Mouse (Mus musculus) thymus, postnatal 10 days (tissue): Measurements from ENCODE around the gene Snd1.
A peak's percentile ranks its signal among the peaks of the same experiment; 100 is the strongest.

Experiments used
- DNase-seq, 2 experiments: peaks; one replicate each; pipeline ENCODE4 v3.0.0; 2021; ENCODE audit warnings: low spot score in 2 of 2

The Snd1 gene

DNA sequence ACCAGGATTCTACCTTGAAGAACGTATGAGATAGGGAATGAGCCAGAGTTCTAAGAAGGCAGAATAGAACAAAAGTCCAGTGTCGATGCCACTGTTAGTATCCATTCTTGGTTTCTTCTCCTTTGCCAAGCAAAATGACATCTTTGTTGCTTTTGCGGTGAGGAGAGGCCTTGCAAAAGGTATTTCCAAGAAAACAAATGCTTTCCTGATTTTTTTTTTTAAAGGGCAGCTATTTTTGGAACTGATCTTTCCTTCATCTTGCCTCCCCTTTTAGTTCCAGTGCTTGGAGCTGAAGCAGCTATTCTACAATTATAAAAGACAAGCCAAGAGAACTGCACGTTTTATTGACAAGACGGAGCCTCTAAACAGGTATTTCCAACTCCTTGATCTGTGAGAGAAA lies at the start of gene Snd1:
TSS of gene Snd1 (plus strand) at position 301 of the 400 bp plus-strand sequence.
- DNase-seq, result no peak

- DNase-seq, result peak; percentile 22 to 43
Observed at GRCm38 (mm10) chr6:28427096-28427839, 47.7 kb upstream of the Snd1 start, which contains the start of gene Fscn3. TSS of gene Fscn3 (plus strand) at chr6:28427789.

DNA sequence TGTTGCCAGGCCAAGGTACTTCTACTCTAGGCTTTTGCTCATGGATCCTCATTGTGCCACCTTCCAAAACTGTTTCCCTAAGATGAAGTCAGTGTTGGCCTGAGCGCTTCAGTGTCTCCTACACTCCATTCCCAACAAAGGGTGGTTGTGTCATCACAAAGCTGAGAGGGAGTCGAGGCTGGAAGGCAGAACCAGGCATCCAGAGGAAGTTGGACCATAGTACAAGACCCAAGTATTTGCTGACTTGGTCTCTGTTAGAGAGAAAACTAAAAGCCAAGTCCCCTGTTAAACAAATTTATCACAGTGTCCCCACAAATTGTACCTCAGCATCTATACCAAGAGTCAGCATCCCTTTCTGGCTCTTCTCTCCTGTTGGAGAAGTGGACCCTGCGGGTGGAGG lies 46.6 kb upstream of the Snd1 start, which contains the start of gene Gcc1:
TSS of gene Gcc1 (minus strand) at position 101 of the 400 bp plus-strand sequence.
- DNase-seq, result no peak

DNA sequence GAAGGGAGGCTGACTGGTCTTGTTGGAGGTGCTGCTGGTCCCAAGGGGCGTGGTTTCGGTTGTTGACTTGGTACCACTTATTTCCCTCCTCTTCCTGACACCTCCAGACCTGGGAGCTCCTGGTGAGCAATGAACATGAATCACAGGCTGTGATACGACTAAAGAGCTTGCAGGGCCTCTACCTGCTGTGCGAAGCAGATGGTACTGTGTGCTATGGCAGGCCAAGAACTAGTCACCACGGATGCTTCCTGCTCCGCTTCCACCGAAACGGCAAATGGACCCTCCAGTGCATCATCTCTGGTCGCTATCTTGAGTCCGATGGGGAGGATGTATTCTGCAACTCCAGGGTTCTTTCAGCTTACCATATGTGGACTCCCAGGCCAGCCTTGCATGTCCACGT lies 45.1 kb upstream of the Snd1 start:
- no peak for DNase-seq

GRCm38 (mm10) chr6:28430795-28431537 lies 44.0 kb upstream of the Snd1 start:
- DNase-seq, result no peak

DNA sequence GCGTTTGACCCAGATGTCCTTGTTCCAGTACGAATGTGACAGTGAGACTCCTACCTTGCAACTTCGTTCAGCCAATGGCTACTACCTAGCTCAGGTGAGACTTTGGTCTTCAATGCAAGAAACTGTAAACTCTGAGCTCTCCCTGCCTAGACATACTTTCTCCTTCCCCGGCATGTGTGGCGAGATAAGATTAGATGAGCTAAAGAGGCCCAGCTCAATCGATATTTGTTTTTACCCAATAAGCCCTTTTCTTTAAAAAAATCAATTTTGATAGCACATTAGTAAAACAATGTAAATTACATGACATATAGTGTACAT lies 43.4 kb upstream of the Snd1 start:
- DNase-seq, result no peak

DNA sequence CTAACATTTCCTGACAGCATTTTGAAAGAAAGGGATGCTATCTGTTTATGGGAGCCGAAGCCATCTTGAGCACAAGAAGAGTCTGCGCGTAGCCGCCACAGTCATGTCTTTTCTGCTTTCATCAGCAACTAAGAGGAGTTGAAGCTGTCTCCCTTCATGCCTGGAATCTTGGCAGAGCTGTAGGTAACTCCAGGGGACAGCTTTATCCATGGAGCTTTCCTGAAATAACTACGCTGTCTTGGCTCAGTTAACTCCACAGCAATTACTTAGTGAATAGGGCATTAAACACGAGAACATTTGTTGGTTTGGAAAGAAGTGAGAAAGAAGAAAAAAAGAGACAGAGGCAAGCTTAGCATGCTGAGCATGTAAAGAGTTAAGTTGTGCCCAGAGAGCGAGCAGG lies 27.0 kb upstream of the Snd1 start:
- DNase-seq, result no peak

DNA sequence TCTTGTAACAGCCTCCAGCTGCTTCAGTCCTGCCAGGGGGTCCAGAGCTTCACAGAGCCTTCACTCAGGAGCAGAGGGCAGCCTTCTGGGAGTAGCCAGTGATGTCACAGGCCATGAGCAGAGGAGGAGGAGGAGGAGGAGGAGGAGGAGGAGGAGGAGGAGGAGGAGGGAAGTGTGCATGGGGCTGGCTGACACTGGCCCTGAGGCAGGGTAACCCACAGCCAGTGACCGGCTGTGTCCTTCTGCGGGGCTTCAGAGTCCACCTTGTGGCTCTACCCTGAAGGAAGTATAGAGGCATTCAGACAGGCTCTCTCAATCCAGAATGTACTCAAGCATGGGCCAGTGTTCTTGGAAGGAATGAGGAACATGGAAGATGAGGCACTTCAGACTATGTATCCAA lies 25.7 kb upstream of the Snd1 start, which contains the start of gene Pax4:
TSS of gene Pax4 (minus strand) at position 101 of the 400 bp plus-strand sequence.
- no peak for DNase-seq

GRCm38 (mm10) chr6:28450481-28450880 lies 24.5 kb upstream of the Snd1 start:
- DNase-seq, result no peak

DNA sequence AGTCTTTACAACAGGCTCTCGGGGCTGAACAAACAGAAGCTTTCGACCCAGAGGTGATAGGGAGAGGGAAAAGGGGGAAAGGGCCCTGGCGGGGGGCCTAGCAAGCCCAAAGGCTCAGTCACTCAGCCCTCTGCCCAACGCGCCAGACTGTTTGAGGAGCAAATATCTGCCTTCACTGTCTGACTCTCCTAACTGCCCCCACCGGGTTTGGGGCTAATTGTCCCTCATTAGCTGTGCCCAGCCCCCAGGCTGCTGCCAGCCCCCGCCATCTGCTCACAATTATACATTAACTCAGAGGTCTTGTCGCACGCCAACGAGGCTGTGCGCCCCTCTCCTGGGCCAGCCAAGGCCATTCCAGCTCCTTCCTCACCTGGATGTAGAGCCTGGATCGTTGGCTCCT lies 24.0 kb upstream of the Snd1 start:
- no peak for DNase-seq

- no peak for DNase-seq
Observed at GRCm38 (mm10) chr6:28459221-28459668, 15.7 kb upstream of the Snd1 start.

GRCm38 (mm10) chr6:28460534-28460933 lies 14.4 kb upstream of the Snd1 start:
- peak in 1 of 2 experiments; percentile 49 for DNase-seq

DNA sequence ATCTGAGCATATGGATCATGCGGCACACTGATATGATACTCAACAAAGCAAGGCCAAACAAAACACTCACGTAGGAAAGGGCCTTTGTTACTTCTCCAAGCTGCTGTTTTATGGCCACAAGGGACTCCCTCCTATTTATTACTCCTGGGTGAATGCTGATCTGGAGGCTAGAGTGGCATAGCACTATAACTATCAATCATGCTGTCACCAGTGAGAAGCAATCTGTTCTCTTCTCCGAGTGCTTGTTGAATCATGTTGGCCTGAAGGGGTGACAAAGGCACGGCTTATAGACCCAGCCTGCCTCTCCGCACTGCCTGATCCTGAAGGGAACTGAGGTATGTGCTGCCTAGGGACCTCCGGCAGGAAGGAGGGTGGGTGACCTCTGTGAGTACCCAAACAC lies 10.3 kb upstream of the Snd1 start:
- DNase-seq, result no peak

DNA sequence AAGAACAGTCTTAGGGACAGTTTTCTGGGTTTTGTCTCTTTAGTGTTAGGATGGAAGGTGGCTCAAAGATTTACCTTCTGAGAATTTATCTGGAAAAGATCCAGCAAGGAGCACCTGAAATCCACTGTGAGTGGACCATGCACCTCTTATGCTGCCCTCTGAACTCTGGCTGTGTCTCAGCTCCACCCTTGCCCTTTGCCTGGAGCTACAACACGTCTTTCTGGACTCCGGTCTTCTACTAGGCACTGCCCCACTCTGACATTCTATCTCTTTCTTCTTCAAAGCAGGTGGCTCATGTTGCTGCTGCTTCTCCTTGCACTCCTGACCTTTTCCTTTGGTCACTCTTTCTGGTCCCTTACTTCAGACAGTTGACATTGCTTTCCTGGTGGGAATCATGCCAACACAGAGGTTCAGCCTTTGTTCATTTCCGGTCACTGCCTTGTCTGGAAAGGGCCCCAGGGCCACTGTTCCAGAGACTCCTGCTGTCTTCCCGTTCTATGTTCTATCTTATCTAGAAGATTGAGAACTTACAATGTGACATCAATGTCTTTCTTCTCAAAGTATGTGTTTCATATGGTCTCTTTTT lies 4.8 kb upstream of the Snd1 start:
- no peak for DNase-seq

GRCm38 (mm10) chr6:28470621-28471020 lies 4.3 kb upstream of the Snd1 start:
- no peak for DNase-seq

GRCm38 (mm10) chr6:28471284-28472035 lies 3.5 kb upstream of the Snd1 start:
- no peak for DNase-seq

DNA sequence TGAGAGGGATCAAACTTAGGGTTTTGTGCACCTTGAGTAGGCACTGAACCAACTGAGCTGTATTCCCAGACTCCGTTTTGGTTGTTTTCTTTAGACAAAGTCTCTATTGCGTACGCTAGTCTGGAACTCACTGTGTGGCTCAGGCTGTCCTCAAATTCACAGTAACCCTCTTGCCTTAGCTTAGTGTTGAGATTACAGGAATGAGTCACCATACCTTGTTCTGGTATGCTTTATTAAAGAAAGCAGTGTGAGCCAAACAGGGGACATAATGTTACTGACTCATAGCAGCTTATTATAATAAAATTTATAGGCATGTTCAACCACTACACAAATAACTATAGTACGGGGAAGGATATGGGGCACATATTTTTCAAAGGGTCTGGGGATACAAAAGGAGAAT lies 728 bp upstream of the Snd1 start:
- no peak for DNase-seq

DNA sequence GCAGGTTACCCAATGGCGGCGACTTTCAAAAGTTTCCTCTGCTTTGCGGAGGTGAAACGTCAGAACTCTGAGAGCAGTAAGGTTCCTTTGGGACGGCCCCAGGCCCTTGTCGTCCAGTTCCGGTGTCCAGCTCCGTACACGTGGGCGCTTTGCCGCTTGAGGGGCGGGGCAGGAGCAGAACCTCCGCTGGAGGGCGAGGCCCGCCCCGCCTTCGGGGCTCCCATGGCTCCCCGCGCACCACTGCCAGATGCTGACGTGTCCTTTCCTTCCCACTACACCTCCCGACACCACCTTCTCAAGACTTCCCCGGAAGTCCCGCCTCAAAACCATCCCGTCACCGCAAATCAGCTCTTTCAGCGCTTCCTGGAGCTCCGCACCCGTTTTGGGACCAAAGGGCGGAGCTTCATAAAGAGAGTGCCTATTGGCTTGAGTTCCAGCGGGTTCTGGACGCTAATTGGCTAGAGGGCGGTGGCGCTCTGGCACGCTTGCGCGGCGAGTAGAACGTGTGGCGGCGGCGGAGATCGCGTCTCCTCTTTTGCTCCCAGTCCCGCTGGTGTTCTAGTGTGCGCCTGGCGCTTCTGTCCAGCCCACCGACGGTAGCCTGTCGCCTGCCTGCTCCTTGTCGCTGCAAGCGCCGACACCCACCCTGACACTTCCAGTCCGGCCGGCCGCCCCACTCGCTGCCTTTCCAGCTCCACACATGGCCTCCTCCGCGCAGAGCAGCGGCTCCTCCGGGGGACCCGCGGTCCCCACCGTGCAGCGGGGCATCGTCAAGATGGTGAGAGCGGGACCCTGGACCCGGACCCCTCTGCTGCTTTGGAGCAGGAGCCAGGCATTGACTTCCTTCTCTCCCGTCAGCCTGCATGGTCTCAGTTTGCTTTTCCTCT lies 5.2 kb downstream of the Snd1 start:
- DNase-seq, result peak; percentile 94 to 97

DNA sequence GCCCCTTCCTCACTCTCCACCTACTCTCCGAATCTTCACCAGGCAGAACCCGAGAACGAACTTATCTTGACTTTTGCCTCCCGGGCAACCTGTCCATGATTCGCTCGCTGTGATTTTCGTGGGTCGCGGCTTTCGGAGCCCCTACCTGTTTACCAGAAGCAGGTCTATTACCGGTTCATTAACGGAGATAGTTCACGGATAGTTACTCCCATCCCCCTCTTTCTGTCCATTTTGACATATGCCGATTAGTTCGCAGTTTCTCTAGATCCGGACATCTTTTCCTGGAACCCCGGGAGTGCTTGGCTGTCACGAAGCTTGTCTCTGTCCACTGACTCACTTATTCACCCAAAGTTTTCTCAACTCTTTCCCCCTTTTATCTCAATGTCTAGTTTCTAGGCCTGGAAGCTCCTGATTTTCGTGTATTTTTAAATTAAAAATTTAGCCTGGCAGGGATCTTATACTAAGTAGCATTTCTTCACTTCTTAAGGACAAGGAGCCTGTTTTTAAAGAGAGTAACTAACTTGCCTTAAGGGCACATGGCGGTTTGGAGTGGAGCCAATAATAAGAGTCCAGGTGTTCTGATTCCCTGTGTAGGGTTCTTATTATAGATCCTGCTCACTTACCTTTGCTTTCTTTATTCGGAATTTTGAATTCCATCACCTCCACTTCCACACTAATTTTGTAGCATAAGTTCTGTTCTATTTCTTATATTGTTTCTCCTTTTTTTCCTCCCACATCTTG lies 6.0 kb downstream of the Snd1 start:
- DNase-seq, result no peak

DNA sequence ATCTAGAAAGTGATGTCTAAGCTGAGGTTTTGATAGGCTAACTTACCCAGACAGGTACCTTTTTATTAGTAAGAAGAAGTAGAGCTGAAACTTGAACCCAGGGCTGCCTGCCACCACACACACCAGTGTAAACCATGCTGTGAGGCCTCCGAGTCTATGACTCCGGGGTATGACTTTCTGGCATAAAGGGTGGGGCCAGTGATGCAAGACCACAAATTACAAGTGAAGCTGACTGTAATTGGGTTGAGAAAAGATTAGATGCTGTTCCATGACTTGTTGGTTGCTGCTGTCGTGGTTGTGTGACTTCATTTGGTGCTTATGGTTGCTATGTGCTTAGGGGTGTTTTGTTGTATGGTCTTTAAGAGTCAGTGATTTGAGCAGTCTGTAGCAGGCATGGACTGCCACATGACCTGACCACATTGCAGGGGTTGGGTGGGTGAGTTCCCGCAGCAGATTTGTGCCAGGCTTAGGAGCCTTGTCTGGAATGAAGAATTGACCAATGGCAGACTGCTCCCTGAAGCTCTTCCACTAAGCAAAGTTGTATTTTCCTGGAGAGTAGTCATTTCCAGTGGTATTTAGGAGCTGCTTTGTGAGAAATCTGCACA lies 7.9 kb downstream of the Snd1 start:
- no peak for DNase-seq
